Mouse (Mus musculus): Measurements from ENCODE around the gene Kif1c. TPM values are rescaled to one million over a fixed set of nuclear protein-coding genes. Genes with fewer than 3 reads are reported as not detected.
"Not testable (repeated sequence)": the region's sequence is repeated elsewhere in the genome, so short reads cannot be mapped to it uniquely, and the experiment has no call there.

The Kif1c gene
- total RNA-seq, 2 experiments from 2014 or later = 388 to 467 TPM

DNA sequence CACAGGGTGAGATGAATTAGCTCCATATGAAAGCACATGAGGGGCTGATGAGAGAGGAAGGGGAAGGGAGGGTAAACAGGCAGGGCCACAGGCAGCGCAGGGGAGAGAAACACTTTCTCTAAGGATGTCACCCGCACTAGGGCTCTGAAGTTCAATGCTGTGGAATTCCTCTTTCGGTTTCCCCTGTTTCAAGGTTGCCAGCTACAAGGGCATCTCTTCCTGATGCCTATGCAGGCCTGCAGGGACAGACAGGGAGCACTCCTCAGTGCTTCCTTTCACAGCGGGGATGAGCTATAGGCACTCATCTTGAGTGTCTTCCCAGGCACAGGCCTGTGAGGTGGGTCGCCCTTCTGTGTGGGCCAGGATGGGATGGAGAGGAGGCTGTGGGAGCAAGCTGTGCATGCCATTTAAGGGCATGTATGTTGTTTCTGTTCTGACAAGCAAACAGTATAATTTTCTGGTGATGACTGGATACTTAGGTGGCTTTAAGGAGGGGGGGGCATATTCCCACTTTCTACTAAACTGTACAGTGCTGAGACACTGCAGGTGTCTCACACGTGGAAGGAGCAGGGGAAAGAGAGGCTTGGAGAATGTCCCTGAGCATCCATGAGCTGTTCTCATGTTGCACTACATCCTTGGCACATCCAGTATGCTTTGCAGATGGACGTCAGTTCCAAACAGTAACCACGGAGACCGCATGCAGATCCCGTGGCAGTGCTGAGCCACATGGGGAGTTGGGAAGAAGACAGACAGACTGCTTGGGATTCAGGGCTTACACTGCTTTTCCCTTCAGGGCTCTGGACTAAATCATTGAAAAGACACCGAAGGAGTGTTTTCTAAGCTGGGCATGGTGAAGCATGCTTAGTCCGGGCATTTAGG, 42.5 kb downstream of the Kif1c start:
- DNase-seq = no peak

DNA sequence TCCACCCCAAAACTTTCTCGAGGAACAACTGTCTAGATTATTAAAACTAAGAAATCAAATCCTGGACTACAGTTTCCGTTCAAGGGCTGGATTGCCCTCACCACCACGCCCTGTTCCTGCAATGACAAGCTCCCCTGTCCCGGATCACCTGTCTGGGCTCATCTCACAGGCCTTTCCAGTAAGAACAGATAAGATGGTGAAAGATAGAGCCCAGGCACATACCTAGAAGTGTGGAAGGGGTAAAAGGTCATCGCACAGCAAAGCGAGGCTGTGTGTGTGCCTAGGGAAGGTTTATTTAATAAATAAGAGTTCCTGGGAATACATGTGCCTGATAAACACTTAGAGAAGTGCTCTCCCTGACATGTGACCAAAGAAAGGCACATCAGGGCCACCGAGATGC, 45.3 kb downstream of the Kif1c start:
- DNase-seq = no peak

DNA sequence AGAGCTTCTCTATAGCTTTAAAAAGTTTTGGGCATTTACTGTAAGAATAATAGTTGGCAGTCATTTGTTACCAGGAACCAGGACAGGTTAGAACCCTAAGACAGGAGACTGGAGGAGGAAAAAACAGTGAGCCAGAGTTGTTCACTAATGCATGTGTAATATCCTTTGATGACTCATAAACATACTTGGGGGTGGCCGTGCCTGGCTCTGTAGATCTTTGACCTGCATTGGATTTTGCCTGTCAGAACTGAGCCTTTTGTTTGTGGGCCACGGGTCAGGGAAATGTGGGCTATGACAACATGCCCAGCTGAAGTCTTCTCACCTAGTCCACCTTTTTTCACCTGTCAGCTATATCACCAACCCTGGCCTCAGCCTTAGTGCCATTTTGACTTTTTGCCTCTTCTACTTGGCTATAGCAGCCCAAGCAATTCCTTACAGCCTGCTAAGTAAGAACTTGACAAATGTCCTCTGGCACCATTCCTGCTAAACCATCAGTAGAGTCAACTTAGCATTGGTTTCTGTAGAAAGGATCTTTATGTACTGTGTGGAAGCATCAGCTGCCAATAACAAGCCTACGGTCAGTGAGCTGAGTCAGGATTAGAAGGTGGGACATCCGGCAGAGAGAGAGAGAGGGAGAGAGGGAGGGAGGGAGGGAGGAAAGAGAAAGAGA, 47.7 kb downstream of the Kif1c start:
- DNase-seq = no peak

DNA sequence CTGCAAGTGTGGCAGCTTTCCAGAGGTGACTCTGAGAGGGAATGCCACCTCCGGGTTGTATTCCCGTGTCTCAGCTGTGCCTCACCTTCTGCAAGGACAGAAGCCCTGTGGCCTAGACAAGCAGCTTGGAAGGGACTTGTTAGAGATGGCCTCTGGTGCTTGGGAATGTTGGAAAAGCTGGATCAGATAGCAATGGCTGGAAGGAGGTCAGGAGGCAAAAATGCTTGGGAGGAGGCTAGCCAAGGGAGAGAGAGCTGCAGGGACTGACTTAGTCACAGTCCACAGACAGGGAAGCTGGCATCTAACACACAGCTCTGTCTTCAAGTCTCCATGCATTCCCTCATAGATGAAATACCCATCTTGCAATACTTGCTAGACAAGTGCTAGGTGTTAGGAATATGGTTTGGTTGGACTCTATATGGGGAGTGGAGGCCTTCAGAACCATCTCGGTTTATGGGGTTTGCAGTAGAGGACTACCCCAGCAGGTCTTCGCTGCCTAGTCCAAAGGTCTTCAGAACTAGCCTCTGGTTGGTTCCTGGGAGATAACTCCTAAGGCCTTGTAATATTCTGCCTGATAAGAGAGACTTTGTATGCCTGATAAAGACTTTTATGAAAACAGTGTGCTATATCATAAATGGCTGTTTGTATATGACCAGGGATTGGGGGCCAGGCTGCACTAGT, 52.1 kb downstream of the Kif1c start:
- no peak for DNase-seq

DNA sequence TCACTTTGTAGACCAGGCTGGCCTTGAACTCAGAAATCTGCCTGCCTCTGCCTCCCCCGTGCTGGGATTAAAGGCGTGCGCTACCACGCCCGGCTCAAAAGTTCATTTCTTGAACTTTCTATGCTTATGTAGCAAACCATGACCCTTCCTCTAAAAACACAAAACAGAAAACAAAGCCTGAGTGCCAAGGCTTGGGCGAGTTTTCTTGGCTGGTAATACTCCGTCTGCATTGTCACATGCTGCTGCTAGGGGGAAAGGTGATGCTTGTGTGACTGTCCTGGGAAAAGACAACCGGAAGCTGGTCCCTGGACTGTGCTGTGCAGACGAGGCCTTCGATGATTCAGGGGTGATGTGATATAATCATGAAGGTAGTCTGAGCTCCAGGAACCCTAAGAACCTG, 52.8 kb downstream of the Kif1c start:
- DNase-seq = no peak

DNA sequence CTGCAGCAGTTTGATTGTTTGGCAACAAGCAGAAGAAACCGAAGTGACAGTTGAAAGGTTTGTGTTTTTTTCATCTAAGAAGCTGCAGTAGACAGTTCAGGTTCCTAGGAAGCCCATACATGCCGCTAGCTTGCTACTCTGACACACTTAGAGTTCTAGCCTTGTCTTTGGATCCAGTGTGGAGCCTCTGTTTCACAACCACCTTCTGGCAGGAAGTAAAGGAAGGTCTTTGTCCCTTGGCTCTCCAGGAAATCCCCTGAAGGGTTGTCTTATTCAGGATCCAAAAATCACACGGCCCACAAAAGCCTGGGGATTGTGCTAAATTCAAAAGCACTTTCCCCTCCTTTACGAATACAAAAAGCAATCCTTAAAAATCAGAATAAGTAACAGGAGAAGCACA, 54.1 kb downstream of the Kif1c start:
- no peak for DNase-seq

DNA sequence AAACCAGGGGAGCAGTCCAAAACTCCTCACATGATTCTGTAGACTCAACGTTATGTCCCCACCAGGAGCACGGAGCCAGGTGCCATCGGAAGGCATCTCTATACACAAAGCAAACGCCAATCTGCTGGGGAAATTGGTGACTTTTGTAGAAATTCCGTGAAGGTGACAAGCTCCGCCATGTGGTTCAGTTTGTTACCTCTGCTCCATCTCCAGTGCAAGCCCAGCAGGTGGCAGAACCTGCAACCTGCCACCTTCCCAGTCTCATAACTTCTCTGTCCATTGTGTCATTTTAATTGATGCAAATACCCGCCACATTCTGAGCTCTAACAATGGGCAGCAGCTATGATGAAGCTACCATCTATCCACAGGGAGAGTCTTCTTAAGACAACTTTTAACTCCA, 54.6 kb downstream of the Kif1c start:
- DNase-seq = no peak

DNA sequence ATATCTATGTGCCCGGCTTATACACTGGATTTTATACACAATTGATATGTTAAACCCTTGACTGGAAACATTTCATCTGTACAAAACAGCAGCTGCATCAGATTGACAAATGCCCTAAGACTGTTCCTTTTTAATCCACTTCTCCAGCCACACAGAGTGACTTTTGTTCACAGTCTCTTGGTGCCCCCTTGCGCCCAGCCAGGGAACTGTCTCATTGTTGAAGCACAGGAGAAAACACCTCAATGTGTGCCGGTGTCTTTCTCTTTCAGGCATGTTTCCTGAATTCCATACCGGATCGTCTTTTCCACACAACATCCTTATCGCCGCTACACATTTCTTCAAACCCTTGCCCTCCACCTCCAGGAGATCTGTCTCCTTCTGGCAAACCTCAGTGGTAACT, 55.3 kb downstream of the Kif1c start:
- DNase-seq = peak; percentile 45

DNA sequence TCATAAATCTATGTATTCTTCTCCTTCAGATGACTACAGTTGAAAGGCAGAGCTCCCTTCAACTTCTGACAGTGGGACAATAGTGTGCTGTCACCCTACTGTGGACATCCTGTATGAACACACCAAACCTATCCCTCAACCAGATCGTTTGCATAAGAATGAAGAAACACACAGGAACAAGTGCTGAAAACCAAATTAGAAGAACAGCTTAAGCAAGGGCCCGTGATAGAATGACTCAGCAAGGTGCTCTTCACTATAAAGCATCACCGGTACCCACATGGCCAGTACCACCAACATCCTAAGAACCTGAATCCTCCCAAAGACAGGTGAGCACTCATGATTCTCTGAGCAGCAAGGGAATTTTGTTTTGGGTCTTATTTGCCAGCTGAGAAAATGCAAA, 60.1 kb downstream of the Kif1c start:
- not testable (repeated sequence) for DNase-seq

DNA sequence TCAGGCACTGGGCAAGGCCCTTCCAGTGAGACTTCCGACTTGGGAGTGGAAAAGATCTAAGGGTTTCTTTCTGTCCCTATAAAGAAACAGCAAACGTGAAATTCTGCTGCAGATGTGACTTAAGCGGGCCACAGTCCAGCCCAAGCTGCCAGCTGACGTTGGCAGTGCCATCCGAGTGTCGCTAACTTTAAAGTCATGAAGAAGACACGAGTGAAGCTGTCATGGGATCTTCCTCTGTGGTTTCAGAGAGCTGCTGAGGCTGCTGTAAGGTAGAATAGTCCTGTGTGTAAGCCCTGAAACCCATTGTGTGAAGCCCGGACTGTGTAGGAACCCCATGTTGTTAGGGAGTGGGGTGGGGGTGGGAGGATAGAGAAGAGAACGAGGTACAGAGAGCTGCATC, 62.3 kb downstream of the Kif1c start:
- DNase-seq = no peak

DNA sequence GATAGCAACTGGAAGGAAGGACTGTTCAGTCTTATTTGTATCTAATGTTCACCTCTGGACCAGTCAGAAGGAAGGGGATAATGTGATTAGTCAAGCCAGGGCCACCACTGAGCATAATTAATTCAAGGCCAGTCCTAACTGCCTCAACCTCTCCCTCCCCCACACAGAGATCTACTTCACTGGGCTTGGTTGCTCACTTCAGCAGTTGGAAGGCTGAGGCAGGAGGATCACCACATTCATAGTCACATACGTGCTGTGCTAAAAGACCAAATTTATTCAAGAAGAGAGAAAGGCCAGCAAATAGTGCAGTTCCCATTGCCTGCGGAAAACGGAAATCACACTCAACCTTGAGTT, 63.2 kb downstream of the Kif1c start:
- no peak for DNase-seq

DNA sequence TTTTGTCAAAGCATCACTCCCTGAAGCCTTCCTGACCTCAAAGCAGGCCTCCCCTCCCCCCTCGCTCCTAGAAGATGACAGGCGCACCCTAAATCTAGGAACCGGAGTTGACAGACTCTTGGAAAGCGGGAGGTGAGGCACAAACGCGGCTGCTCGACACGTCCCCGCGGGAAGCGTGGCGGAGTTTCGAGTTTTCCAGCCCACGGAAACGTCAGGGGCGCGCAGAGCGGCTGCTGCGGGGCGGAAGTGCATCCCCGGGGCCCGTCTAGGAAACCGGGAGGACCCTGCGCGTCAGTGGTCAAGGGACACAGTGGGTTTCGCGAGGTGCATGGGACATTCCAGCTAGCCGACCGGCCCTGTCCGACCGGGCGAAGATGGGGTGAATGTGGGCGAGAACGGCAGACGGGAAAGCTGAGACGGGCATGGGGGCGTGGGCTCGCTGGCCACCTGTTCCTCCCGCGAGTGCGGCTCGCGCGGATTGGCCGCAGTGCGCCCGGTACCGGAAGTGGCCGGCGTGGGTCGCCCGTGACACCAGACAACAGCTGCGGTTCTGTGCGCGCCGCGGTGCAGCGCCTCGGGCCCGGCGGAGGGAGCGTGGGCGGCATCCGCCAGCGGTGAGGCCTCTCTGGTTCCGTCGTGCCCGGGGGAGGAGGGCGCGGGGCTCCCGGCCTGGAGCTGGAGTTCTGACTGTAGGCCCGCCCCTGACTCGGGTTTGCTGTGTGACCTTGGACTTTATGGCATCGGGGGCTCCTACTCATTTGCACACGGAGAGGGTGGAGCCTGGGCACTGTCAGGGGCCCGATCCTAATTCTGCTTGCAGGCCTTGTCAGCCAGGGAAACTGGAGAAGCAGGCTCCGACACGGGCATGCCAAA, 63.8 kb downstream of the Kif1c start, which contains the start of gene Zfp3:
Gene Zfp3 (plus strand): TSS at position 274 of the 873 bp plus-strand sequence.
- peak; percentile 82 for DNase-seq

DNA sequence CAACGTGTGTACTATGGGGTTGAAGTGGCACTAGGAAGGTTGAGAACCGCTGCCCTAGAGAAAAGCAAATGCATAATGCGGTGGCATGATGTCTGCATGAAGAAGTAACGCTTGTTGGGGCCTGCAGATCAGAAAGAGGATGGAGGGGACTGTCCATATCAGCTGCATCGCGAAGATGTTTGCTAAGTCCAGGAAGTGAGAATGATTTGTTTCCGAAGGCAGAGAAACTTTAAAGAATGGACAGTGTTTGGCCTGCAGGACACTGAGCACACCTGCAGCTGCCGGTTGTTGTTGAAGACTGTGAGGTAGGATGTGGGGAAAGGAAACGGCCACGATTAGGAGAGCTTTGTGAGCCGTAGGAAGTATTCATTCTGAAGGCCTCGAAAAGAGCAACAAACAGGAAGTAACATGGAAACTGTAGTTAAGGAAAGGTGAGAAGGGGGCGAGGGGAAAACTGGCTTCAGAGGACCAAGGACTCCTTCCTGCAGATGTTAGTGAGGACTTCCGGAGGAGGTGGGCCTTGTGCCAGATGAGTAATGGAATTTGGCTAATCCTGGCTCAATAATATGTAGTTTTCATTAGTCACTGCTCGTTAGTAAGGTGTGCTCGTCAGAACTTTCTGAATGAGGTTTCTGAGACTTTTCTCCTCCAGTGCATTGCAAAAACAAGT, 65.6 kb downstream of the Kif1c start:
- no peak for DNase-seq

DNA sequence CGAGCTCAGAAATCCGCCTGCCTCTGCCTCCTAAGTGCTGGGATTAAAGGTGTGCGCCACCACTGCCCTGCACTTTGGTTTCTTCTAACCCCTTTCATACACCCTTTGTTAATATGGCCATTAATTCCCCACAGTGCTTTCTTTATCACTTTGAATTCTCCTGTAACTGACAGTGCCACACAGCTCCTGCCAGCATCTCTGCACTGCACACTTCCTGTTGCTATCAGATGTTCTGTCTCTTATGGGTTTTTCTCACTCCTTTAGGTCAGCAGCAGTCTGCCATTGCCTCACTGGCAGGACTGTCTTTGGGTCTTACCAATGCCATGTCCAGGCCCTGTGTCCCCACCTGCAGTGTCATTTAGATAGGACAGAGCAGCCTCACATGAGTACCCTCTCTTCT, 70.5 kb downstream of the Kif1c start:
- no peak for DNase-seq

DNA sequence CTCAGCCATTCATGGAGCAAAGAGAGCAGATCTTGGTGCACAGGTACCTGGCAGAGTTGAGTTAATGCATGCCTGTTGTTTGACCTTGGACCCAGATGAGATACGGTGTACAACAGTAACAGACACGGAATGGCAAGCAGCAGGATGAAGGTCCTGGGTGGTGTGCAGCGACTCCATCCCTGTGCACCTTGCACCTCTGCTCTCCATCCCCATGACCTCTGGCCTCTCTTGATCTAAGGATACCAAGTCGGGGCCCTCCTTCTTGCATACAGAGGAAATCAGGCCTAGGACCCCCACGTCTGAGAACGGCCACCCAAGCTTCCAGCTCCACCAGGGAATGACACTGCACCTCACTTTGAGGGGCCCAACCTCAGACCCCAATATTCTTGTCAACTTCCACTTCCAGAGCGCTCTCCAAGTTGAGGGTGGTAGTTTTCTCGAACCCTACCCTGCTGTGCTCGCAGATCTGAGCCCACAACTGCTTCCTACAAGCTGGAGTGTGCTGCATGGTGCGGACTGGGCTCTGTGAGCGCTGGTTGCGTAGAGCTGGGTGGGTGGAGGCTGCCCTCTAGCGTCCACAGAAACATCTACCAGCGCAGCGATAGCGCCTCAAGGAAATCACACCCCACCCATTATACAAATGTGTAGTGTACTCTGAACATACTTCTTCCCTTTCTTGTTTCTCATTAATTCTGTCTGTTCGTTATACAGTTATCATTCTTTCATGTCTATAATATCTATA, 76.7 kb downstream of the Kif1c start:
- peak; percentile 65 for DNase-seq

DNA sequence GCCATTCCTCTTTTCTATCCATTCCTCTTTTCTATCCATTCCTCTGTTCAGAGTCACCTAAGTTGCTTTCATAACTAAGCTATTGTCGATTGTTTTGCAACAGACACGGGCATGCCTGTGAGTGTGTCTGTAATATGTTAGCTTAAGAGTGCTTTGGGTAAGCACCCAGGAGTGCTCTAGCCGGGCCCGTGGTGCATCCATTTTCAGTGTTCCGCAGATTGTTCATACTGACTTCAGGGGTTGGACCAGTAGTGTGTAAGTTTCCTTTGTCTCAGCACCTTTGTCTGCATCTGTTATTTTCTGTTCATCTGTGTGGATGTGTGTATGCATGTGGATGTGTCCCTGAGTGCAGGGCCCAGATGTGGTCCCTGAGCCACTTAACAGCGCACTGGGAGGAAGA, 77.3 kb downstream of the Kif1c start:
- DNase-seq = no peak

DNA sequence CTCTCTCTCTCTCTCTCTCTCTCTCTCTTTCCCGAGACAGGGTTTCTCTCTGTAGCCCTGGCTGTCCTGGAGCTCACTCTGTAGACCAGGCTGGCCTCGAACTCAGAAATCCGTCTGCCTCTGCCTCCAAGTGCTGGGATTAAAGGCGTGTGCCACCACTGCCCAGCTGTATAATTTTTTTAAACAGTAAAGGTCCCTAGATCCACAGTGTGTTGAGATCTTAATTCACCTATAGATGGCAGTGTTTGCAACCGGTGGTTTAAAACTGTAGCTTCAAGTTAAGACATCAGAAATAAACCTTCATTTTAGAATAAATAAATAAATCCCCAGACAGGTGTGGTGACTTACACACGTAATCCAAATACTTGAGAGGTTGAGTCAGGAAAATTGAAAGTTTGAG, 77.7 kb downstream of the Kif1c start:
- not testable (repeated sequence) for DNase-seq

Measured in gastrocnemius, postnatal 25 days (tissue).